Mouse (Mus musculus) hindbrain, postnatal 0 days (tissue): Measurements from ENCODE around the gene Lrp1. TPM values are rescaled to one million over a fixed set of nuclear protein-coding genes. Genes with fewer than 3 reads are reported as not detected.
A peak's percentile ranks its signal among the peaks of the same experiment; 100 is the strongest.

Experiments
- ATAC-seq: fragments of 200-750 bp; cut with Nextera tagmentation; 2 replicates; pipeline ENCODE4 v1.8.0; 2017; ENCODE audit warnings: mild to moderate bottlenecking, moderate TSS enrichment, moderate library complexity
- DNase-seq: peaks from one replicate; pipeline ENCODE4 v3.0.0-alpha.2; 2015; ENCODE audit warnings: low spot score
- H3K27ac ChIP-seq: fragments of 300-500 bp; sonication (generic); 2 replicates; pipeline ENCODE4 v1.5.1; 2014; ENCODE audit warnings: mild to moderate bottlenecking
- H3K27me3 ChIP-seq: fragments of 300-500 bp; sonication (generic); 2 replicates; pipeline ENCODE4 v1.6.1; 2014; ENCODE audit warnings: low read length, mixed read lengths; ENCODE audit not compliant: insufficient read depth
- H3K36me3 ChIP-seq: fragments of 300-500 bp; sonication (generic); 2 replicates; pipeline ENCODE4 v1.6.1; 2014; ENCODE audit warnings: low read length, mixed read lengths; ENCODE audit not compliant: insufficient read depth
- H3K4me1 ChIP-seq: fragments of 300-500 bp; sonication (generic); 2 replicates; pipeline ENCODE4 v1.6.1; 2014; ENCODE audit warnings: antibody characterized with exemption, low read length, mixed read lengths; ENCODE audit not compliant: insufficient read depth
- H3K4me2 ChIP-seq: fragments of 300-500 bp; sonication (generic); 2 replicates; pipeline ENCODE4 v1.6.1; 2014; ENCODE audit warnings: low read depth, mild to moderate bottlenecking, low read length, moderate library complexity, mixed read lengths
- H3K4me3 ChIP-seq: fragments of 300-500 bp; sonication (generic); 2 replicates; pipeline ENCODE4 v1.5.1; 2014; ENCODE audit warnings: low read length
- H3K9ac ChIP-seq: fragments of 300-500 bp; sonication (generic); replicated peaks from 2 replicates; pipeline ENCODE4 v1.6.1; 2014; ENCODE audit warnings: mild to moderate bottlenecking, low read length, moderate library complexity, mixed read lengths
- H3K9me3 ChIP-seq: fragments of 300-500 bp; sonication (generic); 2 replicates; pipeline ENCODE4 v1.6.1; 2016; ENCODE audit warnings: low read length, mixed read lengths
- CTCF ChIP-seq: IDR thresholded peaks from 2 replicates; pipeline ENCODE4 v1.5.1; 2016; ENCODE audit warnings: antibody characterized with exemption, control low read depth, low read depth
- WGBS: fragments of 180-500 bp; shearing (Covaris S2); extraction: QIAGEN DNeasy Blood & Tissue Kit; methylation state at CpG from one replicate; pipeline ENCODE4 v1.1.7; 2014; 5-methylcytosine and 5-hydroxymethylcytosine counted together
- polyA plus RNA-seq: library from polyadenylated mRNA; unstranded; fragments of >200 nt; fragmentation: Nextera tagmentation; extraction: Ambion mirVana; gene quantifications from 2 replicates; pipeline ENCODE4 v1.2.1, GENCODE M21; 2015
- total RNA-seq: library from RNA; depleted of rRNA; stranded (reverse); fragments of >200 nt; gene quantifications from 2 replicates; pipeline ENCODE4 v1.2.3, GENCODE M21; 2014

Gene Lrp1
- total and polyA plus RNA-seq, 2 experiments from 2014 or later, result 75.5 to 245 TPM

DNA sequence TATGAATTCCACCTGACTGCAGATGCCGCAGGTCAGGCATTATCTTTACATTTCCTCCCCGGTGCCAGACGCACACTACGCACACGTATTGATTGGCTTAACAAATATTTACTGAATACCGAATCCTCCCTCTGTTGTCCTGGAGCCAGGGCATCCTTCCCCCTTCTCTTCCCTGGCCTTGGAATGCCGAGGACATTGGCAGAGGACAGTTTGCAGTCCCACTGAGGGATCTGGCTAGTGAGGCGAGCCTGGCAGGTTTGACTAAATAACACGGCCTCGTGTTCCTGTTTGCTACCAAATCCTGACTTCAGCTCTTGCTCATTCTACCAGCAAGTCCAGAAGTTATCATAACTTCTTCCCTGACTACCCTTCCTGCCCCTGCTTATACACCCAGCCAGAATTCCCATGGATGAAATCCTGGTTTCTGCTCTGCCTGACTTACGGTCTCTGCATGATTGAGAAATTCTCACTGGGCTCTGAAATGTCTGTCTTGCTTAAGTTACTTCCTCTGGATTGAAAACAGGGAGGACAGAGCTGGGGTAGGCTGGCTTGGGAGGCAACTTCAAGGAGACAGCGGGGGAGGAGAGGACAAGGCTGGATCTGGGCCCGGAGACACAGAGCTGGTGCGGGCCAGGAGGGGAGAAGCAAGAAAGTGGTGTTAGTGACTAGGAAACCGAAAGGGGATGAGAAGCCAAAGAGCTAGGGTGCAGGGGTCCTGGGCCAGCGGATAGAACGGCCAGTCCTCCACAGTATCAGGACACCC lies 21.0 kb downstream of the Lrp1 start:
- no peaks in the 10 kb centered on the region for H3K9me3 ChIP-seq
- peak overlapping the region; percentile 71 for H3K27ac ChIP-seq
- no peak overlapping the region for H3K9ac ChIP-seq
- 52% methylated on average over 17 of the region's 17 CpGs for WGBS
- ATAC-seq, result peak; percentile 33; the same call in 1 of the 2 replicates
- no peak for TF ChIP-seq CTCF
- peak; percentile 43 for DNase-seq
- H3K4me2 ChIP-seq, result no peak overlapping the region
- H3K4me3 ChIP-seq, result no peak overlapping the region
- H3K27me3 ChIP-seq, result no peaks in the 10 kb centered on the region
- H3K4me1 ChIP-seq, result peaks cover 16% of the 10 kb centered on the region; the same call in 1 of the 2 replicates
- peaks cover 31% of the 10 kb centered on the region for H3K36me3 ChIP-seq

DNA sequence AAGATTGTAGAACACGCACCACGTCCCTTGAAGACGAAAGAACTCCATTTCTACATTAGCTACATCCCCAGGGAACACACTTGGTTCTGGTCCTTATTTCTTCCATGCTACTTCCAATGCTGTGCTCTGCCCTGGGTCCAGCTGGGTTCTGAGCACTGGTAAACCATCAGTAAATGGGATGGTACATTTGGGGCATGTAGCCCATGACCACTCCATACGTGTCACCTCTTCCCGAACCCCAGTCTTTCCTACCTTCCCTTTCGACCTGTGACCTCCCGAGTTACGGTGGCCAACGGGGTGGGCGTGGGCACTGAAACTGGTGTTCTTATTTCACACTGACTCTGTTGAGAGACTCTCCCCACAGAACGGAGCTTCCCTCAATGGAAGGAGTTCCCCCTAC lies 21.7 kb downstream of the Lrp1 start:
- H3K9me3 ChIP-seq, result no peaks in the 10 kb centered on the region
- H3K36me3 ChIP-seq, result peaks cover 33% of the 10 kb centered on the region
- WGBS, result 85% methylated on average over 11 of the region's 11 CpGs
- H3K27ac ChIP-seq, result peak overlapping the region; percentile 71; the same call in 1 of the 2 replicates
- no peak overlapping the region for H3K4me2 ChIP-seq
- H3K4me3 ChIP-seq, result no peak overlapping the region
- no peaks in the 10 kb centered on the region for H3K27me3 ChIP-seq
- ATAC-seq (no peak), DNase-seq (no peak)
- H3K4me1 ChIP-seq, result peaks cover 16% of the 10 kb centered on the region; the same call in 1 of the 2 replicates
- TF ChIP-seq CTCF, result no peak
- no peak overlapping the region for H3K9ac ChIP-seq

DNA sequence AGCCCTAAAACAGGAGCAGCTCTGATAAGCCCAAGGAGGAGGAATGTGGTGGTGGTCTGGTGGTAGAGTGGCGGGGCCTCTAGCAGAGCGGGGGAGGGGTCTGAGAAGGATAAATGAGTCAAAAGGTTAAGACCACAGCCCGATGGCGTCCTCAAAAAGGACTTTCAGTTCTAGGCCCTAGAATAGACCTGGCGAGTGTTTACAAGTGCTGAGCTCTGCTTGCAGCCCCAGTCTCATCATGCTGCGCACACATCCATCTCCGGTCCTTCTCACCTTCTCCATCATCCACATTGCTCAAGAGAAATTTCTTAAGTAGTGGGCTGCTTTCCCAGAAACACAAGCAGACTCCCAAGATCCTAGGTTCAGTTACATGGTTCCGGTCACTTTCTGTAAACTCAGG lies 22.3 kb downstream of the Lrp1 start:
- H3K4me2 ChIP-seq, result no peak overlapping the region
- H3K4me1 ChIP-seq, result peaks cover 16% of the 10 kb centered on the region; the same call in 1 of the 2 replicates
- no peak for TF ChIP-seq CTCF
- 77% methylated on average over 8 of the region's 8 CpGs for WGBS
- no peaks in the 10 kb centered on the region for H3K9me3 ChIP-seq
- no peak for ATAC-seq
- no peaks in the 10 kb centered on the region for H3K27me3 ChIP-seq
- no peak overlapping the region for H3K27ac ChIP-seq
- H3K4me3 ChIP-seq, result no peak overlapping the region
- no peak overlapping the region for H3K9ac ChIP-seq
- H3K36me3 ChIP-seq, result peaks cover 34% of the 10 kb centered on the region
- DNase-seq, result no peak

DNA sequence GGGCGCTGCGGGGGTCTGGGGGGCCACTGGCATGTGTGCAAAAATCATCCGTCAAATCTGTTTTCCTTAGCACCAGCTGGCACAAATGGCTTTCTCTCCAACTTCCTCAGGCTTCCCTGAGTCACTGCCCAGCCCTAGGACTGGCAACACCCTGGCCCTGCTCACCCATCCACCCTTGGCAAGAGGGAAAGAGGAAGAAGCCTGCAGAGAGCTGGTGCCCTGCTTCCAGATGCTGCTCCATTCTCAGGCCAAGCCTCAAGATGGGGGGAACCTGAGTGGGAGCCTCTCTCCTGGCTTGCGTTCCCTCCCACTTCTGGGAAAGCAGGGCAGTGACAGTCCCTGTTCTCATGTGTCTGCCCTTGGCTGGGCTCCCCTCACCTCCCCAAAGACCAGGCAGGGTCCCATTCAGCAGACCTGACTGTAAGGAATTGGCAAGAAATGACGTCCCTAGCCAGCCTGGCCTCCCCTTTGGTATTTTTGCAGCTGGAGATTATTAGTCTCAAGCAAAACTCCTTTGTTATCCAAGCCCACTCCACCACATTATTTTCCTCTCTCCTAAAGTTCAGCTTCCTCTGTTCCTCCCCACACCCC lies 23.5 kb downstream of the Lrp1 start:
- DNase-seq, result peak; percentile 66
- H3K4me1 ChIP-seq, result peaks cover 16% of the 10 kb centered on the region; the same call in 1 of the 2 replicates
- WGBS, result 42% methylated on average over 5 of the region's 5 CpGs
- no peak for TF ChIP-seq CTCF
- ATAC-seq, result peak; percentile 64
- H3K27ac ChIP-seq, result peak overlapping the region; percentile 73
- no peak overlapping the region for H3K4me2 ChIP-seq
- H3K27me3 ChIP-seq, result no peaks in the 10 kb centered on the region
- H3K9ac ChIP-seq, result no peak overlapping the region
- no peak overlapping the region for H3K4me3 ChIP-seq
- H3K9me3 ChIP-seq, result no peaks in the 10 kb centered on the region
- peaks cover 46% of the 10 kb centered on the region for H3K36me3 ChIP-seq

DNA sequence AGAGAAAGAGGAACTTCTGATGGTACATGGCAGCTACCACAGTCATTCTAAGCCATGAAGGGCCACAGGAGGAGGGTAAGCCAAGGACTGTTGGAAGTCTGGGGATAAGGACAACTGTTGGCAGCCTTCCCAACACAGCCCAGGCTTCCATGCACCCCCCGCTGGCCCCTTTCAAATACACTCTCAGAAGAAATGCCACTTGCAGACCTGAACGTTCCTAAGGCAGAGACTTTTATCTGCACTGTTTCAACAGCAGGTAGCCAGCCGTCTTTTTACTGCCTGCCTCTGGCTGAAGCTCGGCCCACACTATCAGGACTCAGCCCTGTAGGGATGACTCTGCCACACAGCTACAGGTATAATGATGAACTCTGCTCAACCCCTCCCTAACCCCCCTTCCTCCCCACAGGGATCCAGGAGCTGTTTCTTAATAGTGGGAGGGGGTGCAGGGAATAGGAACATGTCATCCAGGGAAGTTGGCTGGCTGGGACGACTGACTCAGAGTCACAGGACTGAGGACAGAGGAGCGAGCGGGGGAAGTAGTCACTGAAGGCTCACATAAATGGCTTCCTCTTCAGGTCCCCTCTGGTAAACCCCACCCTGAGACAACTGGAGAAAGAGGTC lies 24.5 kb downstream of the Lrp1 start:
- Histone ChIP-seq H3K9ac (no peak overlapping the region), H3K4me2 (no peak overlapping the region), H3K36me3 (peaks cover 48% of the 10 kb centered on the region), H3K27ac (peak overlapping the region; percentile 73), H3K4me3 (no peak overlapping the region), H3K9me3 (no peaks in the 10 kb centered on the region), H3K27me3 (no peaks in the 10 kb centered on the region), H3K4me1 (peaks cover 16% of the 10 kb centered on the region; the same call in 1 of the 2 replicates)
- ATAC-seq (no peak), DNase-seq (peak; percentile 64)
- no peak for TF ChIP-seq CTCF
- WGBS, result 30% methylated on average over 7 of the region's 7 CpGs

DNA sequence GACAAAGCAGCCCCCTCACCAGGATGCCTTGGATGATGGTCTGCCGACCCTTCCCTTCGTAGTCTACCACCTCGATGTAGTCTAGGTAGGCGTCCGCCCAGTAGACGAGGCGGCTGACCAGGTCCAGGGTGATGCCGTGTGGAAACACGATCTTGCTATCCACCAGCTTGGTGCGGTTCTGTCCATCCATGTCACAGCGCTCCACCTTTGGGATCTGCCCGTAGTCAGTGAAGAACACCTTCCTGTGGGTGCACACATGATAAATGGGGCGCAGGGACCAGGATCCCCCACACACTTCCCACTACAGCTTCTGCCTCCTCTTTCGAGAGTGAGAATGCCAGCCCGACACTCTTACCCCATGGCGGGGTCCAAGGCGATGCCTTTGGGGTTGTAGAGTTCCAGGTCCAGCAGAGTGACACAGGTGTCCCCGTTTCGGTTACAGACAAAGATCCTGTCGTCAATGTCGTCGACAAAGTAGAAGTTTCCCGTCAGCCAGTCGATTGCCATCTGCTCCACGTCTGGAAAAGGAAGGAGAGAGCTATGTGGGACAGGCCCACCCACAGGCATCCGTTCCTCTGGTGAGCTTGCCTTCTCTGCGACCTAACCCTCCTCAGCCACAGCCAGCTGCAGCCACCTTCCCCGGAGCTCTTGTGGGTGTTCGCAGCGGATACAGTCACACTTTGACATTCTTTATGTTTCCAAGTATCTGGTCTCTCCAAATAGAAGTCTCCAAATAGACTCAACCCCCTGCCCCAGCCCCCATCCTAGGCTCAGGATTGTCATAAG lies 25.8 kb downstream of the Lrp1 start:
- Histone ChIP-seq H3K4me1 (peaks cover 16% of the 10 kb centered on the region; the same call in 1 of the 2 replicates), H3K27ac (no peak overlapping the region), H3K4me2 (no peak overlapping the region), H3K36me3 (peaks cover 50% of the 10 kb centered on the region), H3K27me3 (no peaks in the 10 kb centered on the region), H3K4me3 (no peak overlapping the region), H3K9ac (no peak overlapping the region), H3K9me3 (no peaks in the 10 kb centered on the region)
- WGBS, result 86% methylated on average over 30 of the region's 30 CpGs
- no peak for TF ChIP-seq CTCF
- ATAC-seq, result no peak
- DNase-seq, result no peak
